Mouse (Mus musculus) left cerebral cortex, adult 11 months (tissue): Measurements from ENCODE around the gene Fgf10.

ENCODE experiments used
- DNase-seq: peaks from one replicate; pipeline ENCODE4 v3.0.0; 2022; ENCODE audit warnings: low spot score

Gene Fgf10

DNA sequence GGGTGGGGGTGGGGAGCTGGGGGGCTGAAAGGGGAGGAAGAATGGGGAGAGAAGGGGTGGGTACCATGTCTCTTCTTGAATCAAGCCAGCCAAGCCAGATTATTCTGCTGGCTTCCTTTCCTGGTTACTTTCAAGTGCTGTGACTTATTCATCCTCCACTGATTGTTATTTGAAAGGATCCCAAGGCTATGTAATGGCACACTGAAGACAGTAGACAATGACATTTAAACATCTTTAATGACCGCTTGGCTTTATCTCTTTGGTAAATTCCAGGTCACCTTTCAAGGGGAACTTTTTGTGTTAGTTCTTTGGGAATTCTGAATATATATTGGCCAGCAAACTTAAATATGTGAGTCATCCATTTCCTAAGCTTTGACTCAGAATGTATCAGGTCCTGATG, 47.1 kb downstream of the Fgf10 start:
- DNase-seq: no peak

DNA sequence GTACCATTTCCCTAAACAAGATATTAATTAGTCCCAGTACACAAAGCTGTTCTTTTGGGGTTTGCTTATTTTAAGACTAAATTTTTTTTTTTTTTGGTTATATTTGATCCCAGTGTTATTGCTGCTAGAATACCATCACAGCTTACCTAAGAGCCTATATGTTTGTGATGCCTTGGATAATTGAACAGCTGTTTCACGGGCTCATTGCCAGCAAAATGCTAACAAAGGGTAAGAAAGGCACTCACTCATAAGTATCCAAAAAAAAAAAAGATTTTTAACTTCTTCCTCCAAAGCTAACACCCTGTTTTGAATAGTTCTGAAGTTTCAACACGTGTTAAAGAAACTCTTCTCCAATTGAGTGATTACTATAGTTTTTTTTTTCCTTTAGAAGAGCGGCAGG, 48.8 kb downstream of the Fgf10 start:
- no peak for DNase-seq

DNA sequence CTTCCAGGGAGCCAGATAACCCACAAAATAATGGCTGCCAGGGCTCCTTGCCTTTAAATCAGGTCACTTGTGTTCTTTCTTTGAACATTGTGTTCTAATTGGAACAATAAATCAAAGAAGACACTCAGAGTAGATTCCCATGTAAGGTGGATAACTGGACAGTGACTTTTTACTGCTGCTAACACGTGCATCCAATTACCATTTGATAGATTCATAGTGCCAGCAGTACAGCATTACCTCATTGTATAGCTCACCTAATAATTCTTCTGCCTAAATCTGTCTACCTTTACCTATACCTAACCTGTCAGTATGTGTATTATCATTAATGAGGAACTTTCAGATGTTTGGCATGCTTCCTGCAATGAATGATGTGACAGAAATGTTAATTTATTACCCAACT, 52.1 kb downstream of the Fgf10 start:
- no peak for DNase-seq

DNA sequence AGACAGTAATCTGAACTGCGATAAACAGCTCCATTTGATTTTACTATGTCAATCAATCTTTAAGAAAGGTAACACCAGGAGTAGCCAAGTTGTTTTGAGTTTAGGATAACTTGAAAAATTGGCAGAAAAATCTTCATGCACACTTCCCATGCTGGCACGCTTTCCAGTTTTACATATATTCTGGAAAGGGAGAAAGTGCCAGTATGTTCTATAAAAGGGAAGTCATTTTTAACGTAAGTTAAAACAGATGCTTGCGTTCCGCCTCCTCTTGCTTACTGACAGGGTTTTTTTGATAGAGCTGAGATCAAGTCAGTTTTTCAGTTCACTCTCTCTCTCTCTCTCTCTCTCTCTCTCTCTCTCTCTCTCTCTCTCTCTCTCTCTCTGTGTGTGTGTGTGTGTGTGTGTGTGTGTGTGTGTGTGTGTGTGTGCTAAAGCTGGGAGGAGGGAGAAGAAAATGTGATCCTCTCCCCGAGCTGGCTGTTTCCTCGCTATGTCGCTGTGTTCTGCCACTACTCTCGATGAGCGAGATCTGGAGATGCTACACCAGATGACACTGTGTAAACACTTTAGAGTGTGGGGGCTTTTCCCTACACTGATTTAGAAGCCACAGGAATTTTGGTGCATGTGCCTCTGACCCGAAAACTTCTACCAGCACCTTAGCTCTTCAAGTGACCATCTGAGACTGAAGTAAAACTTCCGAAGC, 62.4 kb downstream of the Fgf10 start:
- DNase-seq: no peak

DNA sequence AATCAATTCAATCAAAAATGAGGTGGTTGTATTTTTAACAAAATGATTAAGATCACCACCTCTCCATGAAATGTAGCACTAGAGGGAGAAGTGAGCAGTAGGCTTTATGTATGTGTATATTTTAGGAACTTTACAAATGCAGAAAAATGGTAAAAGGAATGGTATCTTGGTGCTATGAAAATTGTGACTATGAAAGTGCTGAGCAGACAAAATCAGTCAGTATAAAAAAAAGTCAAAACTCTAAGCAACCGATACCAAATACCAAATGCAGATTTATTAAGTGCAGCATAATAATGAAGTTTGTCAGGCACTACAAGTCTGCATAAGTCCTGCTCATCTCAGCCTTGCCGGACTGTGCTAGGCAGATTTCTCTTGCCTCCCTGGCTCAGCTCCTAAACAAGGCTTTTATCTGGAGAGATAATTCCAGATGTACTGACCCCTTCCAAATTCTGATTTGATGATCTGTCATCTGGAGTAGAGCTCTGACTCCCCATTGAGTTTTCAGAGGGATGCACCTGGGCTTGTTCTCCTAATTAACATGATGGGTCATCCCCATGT, 70.3 kb downstream of the Fgf10 start:
- DNase-seq: no peak

DNA sequence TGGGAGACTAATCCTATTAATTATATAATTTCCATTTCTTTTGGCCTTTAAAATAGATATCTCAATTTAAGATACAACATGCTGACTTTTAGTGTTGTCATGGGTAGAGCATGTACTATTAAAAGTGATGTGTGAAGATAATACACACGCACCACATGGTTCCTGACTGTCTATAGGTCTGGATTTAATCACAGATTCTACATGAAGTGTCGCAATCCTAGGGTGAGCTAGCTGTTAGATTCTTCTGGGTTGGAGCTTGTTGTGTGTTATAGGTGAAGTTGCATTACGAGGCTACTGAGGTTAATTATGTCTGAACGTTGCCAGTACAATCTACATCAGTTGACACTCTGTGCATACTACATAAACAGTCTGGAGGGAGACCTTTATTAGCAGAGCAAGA, 73.2 kb downstream of the Fgf10 start:
- no peak for DNase-seq

DNA sequence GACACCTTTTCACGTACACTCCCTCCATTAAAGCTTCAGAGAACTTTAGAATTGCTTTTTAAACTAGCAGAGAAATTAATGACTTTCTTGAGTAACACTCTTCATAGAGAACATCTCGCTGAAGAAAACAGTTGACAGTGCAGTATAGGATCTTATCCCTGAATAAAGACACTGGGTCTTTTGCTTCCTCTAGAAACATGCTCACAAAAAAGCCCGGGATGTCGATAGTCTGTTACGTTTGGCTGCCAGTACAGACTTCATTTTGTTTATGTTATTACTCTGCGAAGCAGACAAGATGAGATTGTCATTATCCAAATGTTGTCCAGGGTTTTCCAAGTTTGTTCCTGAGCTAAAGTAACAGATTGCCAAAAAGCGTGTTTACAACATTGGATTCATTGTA, 75.2 kb downstream of the Fgf10 start:
- no peak for DNase-seq

DNA sequence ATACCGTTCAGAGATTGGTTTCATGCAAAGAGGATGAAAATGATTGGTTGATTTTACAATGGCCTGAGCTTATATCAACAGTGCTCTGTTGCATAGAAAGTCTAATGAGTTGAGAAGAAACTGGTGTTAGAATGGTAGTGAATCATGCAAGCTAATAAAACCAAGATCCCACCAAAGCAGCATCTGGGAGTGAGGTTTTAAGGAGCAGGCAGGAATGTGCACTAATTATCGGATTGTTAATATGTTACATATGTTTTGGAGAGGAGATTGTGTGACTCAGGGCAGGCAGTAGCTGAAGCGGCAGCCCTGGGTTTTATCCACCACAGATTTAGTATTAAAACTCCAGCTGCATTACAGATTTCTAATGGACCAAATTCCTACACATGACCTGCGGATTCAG, 76.8 kb downstream of the Fgf10 start:
- DNase-seq: no peak

DNA sequence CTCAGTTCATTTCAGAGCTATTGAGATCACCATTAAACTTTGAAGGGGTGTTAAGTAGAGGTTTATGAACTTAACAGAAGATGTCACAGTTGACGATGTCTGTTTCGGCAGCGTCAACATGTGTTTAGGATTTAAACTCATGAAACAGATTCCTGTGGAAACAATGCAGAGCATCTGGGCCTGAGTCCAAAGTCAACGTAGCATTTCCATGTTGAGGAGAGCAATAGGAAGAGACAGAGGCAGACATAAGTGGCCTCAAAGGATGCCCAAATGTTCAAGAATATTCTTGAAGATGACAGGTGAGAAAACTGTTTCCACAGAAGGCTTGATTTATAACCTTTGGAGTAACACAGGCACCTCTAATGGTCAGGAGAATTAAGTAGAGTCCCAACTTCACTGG, 84.4 kb downstream of the Fgf10 start:
- DNase-seq: no peak

DNA sequence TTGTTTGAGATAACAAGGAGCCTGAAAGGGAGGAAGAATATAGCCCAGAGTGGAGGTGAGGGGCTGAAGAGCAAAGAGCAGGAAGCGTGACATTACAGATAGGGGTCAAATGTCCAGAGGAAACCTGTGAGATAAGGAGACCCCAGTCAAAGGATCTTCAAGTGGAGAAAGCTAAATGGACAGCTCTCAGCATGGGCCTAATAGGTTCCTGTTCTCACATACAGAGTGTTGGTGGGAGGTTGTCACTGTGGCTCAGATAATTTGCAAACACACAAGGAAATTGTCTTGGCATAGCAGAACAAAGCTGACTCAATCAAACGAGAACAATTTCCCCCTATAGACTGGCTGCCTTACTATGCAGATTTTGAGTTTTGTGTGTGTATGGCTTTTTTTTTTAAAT, 89.4 kb downstream of the Fgf10 start:
- DNase-seq: no peak

DNA sequence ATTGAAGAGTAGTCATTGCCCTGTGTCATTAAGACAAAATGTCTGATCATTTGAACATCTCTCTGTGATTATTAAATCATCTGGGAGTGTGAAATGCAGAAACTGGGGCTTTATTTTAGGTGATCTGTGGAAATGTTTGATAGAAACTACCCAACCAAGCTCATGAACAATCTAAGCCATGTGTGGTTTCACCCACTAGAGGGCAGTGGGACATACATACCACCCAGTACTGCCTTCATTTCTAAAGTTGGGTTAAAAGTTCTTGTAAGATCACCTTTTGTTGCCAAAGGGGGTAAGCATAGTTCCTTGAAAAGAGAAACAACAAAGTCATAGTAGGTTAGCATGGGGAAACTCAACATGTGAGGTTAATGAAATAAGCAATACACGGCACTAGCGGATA, 93.4 kb downstream of the Fgf10 start:
- no peak for DNase-seq

DNA sequence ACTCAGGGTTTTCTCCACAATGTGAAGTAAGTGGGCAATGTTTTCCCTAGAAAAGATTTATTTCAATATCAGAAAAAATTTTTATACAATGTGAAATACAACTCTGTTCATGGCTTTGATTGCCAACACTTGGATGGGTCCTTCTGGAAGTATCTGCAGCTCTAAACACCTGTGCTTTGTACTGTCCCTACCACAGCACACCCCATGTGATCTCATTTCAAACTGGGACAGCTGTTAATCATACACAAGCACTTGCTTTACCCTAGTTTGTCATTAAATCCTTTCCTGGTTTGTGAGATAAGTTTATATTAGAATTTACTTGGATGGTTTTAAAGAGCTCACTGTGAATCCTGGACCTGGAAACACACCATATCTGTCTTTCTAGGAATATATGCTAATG, 102.6 kb downstream of the Fgf10 start:
- no peak for DNase-seq

DNA sequence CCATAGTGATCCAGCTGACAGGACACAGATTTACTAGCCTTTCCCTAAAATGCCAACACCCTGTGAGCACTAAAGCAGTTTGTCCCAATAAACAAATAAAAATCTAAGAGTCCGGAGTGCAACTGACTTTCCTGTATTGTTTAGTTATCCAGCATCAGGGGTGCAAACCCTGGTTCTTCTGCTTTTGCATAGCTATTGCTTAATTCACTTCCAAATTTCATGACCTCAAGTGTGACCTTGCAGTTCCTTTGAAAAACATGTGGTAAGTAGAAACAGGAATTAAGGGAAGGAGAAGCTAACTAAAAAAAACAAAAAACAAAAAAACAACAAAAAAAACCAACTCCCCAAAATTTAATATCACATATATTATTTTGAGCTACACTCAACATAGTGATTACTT, 105.6 kb downstream of the Fgf10 start:
- DNase-seq: no peak

DNA sequence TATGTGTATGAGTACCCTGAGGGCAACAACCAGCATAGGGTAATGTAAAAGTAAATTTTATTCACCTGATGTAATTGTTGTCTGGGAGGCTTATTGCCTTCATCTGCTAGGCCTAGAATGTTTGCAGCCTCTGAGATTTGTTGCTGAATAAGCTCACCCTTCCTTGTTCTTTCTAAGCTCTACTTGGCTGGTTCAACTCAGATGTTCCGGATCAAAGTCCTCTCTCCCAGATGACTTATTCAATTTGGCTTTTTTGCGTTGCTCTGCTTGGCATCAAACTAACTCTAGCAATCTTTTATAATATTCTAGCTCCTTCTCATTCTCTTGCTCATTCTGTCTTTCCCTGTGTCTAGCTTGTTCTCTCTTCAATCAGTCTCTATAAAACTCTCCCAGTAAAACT, 109.6 kb downstream of the Fgf10 start:
- no peak for DNase-seq

DNA sequence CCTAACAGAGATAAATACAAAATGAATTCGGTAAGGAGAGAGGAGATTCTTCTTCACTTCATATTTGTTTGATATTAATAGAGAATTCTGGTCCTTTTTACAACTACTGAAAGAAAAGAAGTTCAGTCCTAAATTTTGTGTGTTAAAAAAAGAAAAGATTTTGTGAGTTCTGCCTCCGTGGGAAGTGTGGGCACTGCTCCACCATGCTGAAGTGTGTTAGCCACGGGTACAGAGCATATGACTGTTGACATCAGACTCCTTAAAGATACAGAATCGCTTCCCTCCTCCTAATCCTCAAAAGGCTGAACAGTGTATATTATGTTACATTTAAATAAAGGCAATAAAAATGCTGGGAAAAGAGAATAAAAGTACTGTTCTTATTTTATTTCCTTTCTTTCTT, 122.2 kb downstream of the Fgf10 start:
- DNase-seq: peak; percentile 30

DNA sequence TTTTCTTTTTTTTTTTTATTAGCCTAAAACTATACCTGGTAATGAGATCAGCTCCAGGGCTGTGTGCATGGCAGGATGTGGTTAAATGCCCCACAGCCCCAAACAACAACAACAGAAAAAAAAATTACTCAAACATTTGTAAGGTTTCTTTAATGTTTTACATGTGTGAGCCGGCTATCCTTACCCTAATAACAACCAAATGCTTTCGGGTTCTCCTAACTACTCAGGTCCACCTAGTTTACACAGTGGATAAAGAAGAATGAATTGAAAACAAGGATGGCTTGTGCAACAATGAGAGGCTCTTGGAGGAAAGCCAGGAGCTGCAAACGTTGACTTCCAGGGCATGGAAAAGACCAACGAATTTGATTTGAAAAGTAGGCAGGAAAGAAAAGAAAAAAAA, 122.6 kb downstream of the Fgf10 start:
- no peak for DNase-seq

DNA sequence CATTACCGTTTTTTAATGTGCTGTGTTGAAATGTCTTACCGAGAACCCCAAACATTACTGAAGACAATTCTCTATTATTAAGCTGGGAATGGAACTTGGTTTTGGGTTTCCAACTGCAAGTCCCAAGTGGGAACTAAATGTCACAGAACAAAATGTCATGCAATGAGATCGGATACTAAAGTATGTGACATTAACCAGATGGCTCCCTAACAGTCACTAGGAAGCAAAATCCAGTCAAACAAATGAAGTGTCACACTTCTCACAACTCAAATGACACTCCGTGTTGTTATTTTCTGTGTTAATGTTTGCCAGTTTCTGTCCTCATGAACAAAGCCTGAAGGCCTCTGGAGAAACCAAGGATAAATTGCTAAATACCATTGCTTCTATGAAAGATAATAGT, 130.6 kb downstream of the Fgf10 start:
- DNase-seq: no peak

DNA sequence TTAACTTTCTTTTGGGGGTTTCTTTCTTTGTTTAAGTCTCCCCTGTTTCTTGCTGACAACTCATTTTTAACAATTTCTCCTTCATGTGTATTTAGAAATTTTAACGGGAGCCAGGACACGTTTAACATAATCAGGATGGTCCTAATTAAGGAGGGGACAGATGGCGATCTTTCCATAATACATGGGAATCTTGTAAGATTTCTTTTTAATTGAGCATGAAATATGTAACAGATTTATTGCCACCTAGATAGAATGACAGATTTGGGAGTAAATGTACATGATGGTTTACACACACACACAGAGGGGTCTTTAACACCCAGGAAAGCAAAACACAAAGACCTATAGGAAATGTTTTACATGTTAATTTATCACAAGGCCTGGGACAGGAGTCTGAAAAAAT, 137.1 kb downstream of the Fgf10 start:
- no peak for DNase-seq

DNA sequence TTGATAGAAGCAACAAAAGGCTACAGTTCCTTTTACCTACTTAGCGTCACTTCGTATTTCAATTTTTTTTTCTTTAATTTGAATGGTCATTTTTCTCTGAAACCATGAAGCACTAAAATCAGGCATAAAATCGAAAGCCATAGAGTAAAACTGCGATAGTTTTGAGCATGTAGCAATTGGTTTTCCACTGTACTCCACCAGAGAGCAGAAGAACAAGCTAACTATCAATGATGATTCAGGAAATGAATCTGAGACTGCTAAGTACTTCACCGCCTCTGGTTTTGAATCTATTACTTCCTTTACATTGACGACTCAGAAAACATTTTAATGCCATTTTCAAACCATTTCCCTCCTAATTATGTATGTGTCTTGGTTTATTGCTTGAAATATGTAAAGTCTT, 150.2 kb downstream of the Fgf10 start:
- DNase-seq: no peak

DNA sequence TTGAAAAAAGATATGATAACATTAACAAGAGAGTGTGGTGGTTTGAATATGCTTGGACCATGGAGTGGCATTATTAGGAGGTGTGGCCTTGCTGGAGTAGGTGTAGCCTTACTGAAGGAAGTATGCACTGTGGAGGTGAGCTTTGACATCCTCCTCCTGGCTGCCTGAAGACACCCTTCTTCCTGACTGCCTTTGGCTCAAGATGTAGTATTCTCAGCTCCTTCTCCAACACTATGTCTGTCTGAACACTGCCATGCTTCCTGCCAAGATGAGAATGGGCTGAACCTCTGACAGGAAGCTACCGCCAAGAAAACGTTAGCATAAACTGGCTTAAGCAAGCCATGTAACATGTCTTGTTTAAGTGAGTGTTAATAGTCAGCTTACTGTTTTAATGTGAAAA, 153.5 kb downstream of the Fgf10 start:
- DNase-seq: no peak

DNA sequence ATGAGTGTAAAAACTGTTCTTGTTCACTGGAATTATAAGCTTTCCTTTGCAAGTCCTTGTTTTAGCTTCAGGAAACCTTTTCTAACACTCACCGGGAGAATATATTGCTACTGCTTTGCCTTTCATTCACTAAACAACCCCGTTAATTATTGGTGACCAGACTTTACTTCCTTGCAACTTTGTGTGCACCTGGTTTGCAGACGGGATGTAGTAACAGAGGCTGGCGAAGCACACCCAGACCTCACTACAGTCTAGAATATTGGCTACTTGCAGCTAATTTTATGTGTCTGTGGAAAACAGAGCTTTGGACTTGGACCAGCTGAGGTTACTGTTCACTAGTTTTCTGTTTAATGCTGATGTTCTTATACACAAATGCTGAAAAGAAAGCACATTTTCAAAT, 155.5 kb downstream of the Fgf10 start:
- DNase-seq: no peak

DNA sequence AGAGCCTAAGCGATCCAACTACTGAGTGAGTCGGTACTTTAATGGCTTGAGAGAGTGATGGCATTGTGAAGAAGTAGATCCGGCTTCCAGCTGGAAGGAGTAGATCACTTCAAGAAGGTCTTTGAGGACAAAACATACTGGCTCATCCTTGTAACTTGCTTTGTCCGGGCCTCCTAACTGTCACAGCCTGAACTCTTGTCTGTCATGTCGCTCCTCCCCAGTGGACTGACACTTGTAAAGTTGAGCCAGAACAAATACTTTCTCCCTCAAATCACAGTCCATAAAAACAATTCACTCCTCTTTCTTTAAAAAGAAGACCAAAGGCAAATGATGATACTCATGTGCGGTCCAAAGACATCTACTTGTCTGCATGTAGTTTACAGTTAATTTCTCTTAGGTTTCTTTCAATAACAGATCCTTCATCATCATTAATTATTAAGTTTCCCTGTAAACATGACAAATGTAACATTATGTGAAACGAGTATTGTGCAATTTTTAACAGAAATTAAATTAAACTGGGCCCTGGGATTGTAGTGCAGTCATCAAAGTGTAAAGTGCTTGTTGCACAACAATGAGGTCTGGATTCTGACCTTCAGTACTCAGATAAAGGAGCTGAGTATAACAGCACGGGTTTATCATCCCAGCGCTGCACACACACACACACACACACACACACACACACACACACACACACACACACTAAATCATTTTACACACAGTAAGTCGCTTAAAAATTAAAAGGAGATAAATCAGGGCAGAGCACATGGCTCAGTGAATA, 159.2 kb downstream of the Fgf10 start:
- no peak for DNase-seq

DNA sequence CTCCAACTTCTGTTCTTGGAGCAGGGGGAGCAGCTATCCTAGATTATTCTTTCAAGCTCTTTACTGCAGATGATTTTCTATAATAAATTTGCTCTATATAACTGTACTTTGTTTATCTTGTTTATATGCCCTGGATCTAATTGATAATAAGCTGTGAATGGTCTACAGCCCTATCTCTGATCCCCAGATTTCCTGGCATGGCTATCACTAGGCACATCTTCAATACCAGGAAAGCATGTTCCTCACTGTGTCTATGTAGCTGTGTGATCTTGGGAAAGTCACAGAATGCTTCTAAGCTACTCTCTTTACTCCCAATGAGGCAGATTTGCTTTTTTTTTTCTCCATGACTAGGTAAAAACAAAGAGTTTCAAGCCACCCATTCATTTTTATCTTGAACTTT, 164.4 kb downstream of the Fgf10 start:
- DNase-seq: no peak

DNA sequence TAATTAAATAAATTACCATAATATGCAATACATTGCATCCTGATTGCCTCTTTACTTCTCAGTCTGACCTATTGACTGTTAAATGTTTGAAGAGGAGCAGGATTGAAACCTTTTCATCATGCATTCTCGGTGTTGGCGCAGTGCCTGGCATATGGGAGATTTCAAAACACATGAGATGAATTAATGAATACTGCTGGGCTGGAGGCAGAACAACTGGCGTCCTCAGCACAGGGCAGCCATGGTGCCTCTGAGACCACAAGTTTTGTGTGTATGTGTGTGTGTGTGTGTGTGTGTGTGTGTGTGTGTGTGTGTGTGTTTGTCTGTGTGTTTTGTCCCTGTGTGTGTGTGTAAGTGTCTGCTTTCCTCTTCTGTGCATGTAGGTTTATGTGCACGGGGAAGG, 165.5 kb downstream of the Fgf10 start:
- DNase-seq: no peak
